Mouse (Mus musculus) frontal cortex, postnatal 36 days (tissue): ENCODE results near the gene Asb7.

Experiments
- DNase-seq, 2 experiments: peaks; one replicate each; pipeline ENCODE4 v3.0.0; 2022; ENCODE audit warnings: low spot score in 2 of 2

Asb7 gene

DNA sequence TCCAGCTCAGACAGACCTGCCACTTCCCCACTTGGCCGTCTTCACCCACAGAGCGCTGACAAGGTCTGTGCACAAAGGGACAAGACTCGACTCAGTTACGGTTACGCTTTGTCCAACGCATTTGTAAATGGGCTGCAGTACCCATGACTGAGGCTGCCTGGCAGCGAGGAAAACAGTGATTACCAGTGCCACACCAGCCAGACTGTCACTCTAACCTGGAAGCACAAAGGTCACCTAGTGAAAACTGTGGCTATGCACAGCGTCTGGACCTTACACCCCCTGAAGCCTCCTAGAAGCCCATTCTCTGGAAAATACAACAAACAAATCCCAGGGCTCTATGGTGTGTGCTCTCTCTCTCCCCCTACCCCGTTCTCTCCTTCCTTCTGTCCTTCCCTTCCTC lies 33.9 kb downstream of the Asb7 start:
- no peak for DNase-seq

DNA sequence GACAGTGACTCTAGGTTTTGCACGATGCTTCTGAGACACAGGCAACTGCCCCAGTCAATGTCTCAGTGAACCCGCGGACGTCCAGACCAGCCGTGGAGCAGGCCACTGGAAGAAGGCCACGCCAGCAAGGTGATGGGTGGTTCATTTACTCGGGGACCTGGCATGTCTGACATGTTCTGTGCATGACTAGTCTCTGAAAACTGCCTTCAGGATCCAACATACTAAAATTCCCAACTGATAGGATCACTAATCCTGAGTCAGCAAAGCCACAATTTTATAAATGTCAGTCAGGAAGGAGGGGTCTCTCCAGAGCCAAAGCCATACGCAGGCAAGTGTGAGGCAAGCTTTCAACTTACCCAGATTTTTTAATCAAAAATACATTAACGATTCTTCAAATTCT lies 35.8 kb downstream of the Asb7 start:
- no peak for DNase-seq

DNA sequence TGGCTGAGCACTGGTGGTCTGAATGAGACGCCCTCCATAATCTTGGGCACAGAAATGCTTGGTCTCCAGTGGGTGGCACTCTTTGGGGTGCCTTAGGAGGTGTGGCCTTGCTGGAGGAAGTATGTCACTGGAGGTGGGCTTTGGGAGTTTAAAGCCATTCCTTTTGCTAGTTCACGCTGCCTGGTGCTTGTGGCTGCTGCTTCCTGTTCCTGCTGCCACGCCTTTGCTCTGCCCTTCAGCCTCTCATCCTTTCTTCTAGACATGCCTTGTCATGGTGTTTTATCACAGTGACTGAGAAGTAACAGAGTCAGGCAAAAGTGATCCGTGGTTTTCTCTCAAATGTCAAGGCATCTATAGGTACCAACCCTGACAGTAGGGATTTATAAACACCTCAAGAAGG lies 37.2 kb downstream of the Asb7 start:
- DNase-seq, result no peak

DNA sequence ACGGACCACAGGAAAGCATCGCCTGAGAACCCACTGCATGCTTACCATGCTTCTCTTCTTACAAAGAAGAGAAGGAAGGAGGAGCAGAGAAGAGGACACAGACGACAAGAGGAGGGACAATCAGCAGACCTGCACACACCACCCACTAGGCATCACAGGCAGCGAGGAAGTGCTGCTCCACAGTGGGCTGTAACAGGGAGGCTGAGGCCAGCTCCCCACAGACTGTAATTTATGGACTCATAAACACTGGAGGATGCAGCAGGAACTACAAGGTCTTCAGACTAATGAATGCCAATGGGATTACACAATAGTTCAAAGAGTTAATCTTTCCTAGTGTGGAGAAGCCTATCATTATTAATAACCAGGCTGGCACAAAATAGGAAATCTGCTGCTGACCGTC lies 38.5 kb downstream of the Asb7 start:
- no peak for DNase-seq

DNA sequence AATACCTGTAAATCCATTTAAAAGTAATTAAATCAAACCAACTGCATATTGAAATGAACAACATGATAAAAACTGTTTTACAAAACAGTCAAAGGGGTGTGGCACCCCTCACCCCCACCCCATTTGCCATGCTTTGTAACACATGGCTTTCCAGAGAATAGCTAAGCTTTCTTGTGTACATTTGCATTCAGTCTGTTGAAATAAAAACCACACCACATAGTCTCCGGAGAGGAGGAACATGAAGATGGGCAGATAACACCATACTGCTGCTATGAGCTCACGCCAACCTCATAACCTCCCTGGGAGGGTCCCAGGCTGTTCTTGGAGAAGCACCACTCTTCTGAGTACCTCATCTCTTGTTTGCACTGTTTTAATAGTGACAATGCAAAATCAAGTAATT lies 40.2 kb downstream of the Asb7 start:
- no peak for DNase-seq

DNA sequence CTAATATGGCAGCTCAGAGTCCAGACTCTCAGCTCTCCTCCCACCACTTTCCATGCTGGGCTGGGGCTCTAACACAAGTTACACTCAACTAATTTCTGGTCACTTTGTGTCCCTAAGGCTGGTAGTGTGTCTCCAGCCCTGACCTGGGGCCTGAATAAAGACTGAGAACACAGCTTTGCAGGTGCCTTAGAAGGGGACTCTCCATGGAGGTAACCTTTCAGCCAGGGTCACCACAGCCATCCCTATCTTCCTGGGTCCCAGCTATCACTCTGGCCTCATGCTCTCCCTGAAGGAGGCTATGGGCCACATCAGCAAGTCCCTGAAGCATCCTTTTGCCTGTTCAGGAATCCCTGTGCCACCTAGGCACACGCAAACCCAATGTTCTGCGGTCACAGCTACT lies 43.7 kb downstream of the Asb7 start:
- no peak for DNase-seq

DNA sequence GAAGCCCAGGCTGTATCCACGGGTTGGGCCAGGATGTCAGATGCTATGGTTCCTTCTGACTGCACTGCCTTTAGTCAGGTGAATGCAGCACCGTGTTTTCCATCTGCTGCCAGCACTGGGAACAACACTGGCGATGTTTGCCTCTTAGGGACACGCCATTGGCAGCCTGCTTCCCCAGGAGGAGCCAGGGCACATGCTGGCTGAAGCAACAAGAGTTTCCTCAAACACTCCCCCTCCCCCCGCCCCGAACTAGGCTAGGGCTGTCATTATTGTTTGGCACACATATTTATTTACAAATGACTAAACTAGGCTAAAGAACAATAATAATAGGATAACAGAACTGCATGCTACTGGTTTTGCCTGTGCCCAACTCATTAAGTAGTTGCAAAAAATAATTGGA lies 56.0 kb downstream of the Asb7 start:
- no peak for DNase-seq

DNA sequence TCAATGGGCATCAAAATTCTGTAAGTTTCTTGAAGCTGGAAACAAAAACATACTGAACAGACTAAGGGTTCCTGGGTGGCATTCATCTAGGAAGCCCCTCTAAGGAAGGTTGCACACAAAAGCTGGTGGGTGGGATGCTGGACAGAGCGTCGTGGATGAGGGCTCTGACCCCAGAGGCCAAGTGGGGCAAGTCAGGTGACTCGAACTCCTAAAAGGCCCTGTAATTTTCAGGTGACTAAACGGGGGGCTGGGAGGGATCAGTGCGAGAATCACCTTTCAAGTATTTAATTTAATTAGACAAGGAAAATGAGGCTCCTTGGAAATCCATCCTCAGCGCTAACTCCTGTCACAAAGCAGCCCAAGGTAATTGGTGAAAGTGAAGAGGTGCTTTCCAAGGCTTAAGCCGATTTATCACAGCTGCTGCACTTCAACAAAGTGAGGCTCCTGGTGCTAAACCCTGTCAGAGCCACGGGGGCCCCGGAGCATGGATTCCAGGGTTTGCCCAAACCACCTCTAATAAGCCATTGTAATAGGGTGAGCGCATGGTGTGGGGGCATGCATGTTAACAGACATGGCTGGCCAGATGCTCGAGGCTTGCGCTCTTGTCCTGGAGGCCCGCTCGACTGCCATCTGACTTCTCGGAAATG lies 59.1 kb downstream of the Asb7 start:
- no peak for DNase-seq

DNA sequence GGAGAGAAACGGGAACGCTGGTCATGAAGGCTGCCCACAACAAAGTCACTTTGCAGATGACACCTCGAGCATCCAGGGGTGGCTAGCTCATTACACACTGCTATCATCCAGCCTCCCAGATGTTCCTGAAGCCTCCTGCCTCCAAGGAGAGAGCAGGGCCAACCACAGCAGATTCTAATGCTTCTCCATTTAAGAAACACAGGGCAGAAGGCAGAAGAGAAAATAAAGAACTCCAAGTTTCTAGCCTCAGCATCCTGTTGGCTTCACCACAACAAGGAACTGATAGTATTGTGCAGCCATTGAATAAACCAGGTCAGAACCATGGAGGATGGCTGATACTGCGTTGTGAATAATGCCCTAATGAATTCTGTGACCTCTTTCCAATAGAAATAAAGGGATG lies 60.0 kb downstream of the Asb7 start:
- DNase-seq, result no peak

DNA sequence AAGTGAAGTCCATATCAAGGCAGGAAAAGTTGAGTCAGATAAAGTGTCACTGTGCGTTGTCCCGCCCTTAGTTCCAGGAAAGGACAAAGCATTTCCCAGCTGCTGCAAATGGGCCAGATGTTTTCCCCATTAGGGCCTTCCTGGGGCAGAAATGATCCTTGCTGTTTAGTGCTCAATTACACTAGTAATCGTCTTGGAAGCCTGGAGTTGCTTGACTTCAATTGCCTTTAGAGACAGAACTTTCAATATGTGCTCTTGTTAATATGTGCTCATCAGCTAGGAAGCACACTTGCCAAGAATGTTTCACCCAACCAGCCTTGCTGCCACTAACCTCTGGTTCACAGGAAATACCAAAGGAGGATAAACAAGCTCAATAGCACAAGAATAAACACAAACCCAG lies 66.0 kb downstream of the Asb7 start:
- no peak for DNase-seq

DNA sequence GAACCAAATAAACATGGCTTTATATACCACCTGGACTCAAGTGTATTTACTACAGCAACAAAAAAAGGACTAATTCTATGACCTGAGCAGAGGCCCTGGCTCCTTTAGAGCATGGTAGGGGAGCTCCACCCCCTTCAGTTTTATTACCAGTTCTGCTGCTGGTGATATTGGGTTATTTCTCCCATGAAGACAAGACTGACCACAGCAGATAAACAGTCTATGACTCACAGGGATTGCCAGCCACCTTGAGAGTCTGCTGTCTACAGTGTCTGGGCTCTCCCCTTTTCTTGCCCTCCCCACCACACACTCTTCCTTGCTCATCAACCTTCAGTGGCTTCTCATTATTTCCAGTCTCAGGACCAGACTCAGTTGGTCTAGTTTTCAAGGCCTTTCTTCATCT lies 87.5 kb downstream of the Asb7 start:
- no peak for DNase-seq

DNA sequence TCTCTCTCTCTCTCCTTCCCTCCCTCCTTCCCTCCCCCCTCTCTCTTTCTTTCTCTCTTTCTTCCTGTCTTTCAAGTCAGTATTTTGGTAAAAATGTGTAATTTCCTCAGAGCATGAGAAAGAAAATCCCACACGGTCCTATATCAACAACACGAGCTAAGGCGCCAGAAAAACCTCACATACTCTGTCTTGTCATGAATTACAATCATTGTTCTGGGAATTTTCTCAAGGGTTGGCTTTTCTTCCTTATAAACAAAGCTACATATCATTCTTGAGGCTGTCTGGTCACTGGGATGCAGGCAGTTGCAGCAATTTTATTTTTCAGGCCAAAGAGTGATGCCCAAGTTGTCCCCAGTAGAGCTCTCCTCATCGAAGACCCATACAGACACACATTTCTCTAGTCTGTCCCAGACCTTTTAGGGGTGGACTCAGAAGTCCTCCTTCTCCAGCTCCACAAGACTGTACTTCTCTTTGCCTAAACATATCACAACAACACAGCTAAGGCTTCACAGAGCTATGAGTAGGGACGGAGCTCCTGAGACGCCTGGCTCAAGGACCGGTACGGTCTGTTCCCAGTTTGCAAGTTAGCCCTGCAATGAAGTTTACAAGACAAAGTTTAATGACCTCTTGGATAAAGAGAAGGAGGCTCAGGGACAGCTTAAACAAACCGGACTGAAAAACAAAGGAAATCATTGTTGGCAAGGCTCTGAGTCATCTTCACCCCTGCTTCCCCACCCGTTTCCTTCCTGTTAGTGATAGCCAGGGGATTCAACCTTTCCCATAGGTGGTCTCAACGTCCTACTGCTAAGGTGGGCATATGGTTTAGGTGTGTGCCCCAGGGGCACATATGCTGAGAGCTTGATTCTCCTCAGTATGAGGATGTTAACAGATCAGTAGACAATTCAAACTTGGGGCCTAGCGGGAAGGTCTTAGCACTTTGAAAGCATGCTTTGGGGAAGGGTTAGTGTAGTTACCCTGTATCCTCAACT lies 88.5 kb downstream of the Asb7 start:
- no peak for DNase-seq

DNA sequence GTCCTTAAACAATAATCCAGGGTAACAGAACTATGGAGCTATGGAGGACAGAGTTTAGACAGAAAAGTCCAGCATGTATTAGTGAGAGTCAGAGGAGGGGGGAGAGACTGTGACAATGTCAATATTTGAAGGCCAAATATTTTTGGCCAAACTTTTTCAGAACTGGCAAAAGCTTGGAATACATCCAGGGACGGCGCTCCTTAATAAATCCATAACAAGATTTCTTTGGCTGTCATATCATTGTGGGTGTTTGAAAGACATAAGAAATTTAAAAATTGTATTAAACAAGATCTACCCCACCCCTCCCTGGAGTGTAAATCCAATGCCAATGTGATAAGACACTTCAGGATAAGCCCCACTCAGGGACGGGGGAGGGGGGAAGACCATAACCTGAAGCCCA lies 89.3 kb downstream of the Asb7 start:
- DNase-seq, result no peak

DNA sequence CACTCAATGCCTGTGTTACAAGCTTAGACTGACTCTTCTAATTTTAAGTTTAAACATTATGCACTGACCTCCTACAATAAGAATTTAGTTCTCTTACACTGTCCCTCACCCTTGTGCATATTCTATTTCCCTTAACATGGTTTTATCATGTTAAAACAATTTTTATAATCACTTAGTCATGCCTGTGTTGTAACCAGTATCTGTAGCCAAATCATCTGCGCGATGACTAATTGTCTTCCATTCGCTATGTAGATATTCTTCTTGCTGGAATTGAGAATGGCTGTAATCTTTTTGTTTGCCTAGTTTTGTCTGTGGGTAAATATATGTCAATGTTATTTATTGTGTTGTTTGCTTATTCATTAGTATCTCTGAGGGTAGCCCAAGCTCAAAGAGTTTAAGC lies 91.5 kb downstream of the Asb7 start:
- no peak for DNase-seq
